Mouse (Mus musculus) liver, embryonic 16.5 days (tissue): ENCODE data around the gene Ankzf1. TPM values are rescaled to one million over a fixed set of nuclear protein-coding genes. Genes with fewer than 3 reads are reported as not detected.

ENCODE experiments used
- ATAC-seq: fragments of 200-750 bp; cut with Nextera tagmentation; 2 replicates; pipeline ENCODE4 v1.8.0; 2017; ENCODE audit warnings: low read depth, mild to moderate bottlenecking, moderate number of reproducible peaks, moderate library complexity
- H3K27ac ChIP-seq: fragments of 300-500 bp; sonication (generic); 2 replicates; pipeline ENCODE4 v1.5.1; 2014; ENCODE audit warnings: mild to moderate bottlenecking, low read length
- H3K27me3 ChIP-seq: fragments of 300-500 bp; sonication (generic); 2 replicates; pipeline ENCODE4 v1.6.1; 2014; ENCODE audit warnings: low read depth, low read length, mixed read lengths; ENCODE audit not compliant: control insufficient read depth, insufficient read depth
- H3K36me3 ChIP-seq: fragments of 300-500 bp; sonication (generic); 2 replicates; pipeline ENCODE4 v1.6.1; 2014; ENCODE audit warnings: mild to moderate bottlenecking; ENCODE audit not compliant: control insufficient read depth, insufficient read depth
- H3K4me1 ChIP-seq: fragments of 300-500 bp; sonication (generic); 2 replicates; pipeline ENCODE4 v1.6.1; 2014; ENCODE audit warnings: low read depth, low read length, mixed read lengths; ENCODE audit not compliant: control insufficient read depth
- H3K4me2 ChIP-seq: fragments of 300-500 bp; sonication (generic); 2 replicates; pipeline ENCODE4 v1.6.1; 2014; ENCODE audit warnings: low read depth, low read length, mixed read lengths
- H3K4me3 ChIP-seq: fragments of 300-500 bp; sonication (generic); 2 replicates; pipeline ENCODE4 v1.5.1; 2014; ENCODE audit warnings: low read depth, mild to moderate bottlenecking, low read length
- H3K9ac ChIP-seq: fragments of 300-500 bp; sonication (generic); 2 replicates; pipeline ENCODE4 v1.6.1; 2014; ENCODE audit warnings: low read depth, low read length
- H3K9me3 ChIP-seq: fragments of 300-500 bp; sonication (generic); replicated peaks from 2 replicates; pipeline ENCODE4 v1.6.1; 2016; ENCODE audit warnings: low read length; ENCODE audit not compliant: control insufficient read depth
- WGBS: fragments of 180-500 bp; shearing (Covaris S2); extraction: QIAGEN DNeasy Blood & Tissue Kit; methylation state at CpG from one replicate; pipeline ENCODE4 v1.1.7; 2014; ENCODE audit not compliant: insufficient replicate concordance; 5-methylcytosine and 5-hydroxymethylcytosine counted together
- polyA plus RNA-seq: library from polyadenylated mRNA; unstranded; fragments of >200 nt; fragmentation: Nextera tagmentation; extraction: Ambion mirVana; gene quantifications from 2 replicates; pipeline ENCODE4 v1.2.1, GENCODE M21; 2015

Ankzf1 gene
- polyA plus RNA-seq: 9.2 and 12.0 TPM in 2 replicates

- H3K9me3 ChIP-seq: no peaks in the 10 kb centered on the region
- ATAC-seq: peak; percentile 98
- peaks cover 35% of the 10 kb centered on the region for H3K4me1 ChIP-seq
- H3K27me3 ChIP-seq: no peaks in the 10 kb centered on the region
- peak within 1 kb of the TSS; percentile 98 for H3K9ac ChIP-seq
- peaks cover 20% of the 10 kb centered on the region for H3K36me3 ChIP-seq
- peak within 1 kb of the TSS; percentile 98 for H3K27ac ChIP-seq
- WGBS: under 1% methylated on average over 46 of the region's 56 CpGs
- peak within 1 kb of the TSS; percentile 91 for H3K4me2 ChIP-seq
- peak within 1 kb of the TSS; percentile 94 for H3K4me3 ChIP-seq
These were observed at the start of gene Ankzf1, which contains the start of gene Atg9a for GRCm38 (mm10) chr1:75191622-75192402. Gene Ankzf1 (plus strand): TSS chr1:75192151. Gene Atg9a (minus strand): TSS chr1:75192196.

GRCm38 (mm10) chr1:75142301-75143261 is 49.4 kb upstream of the Ankzf1 start, which contains the start of the genes Cnppd1 and Retreg2:
Gene Cnppd1 (minus strand): TSS chr1:75142711.
Gene Retreg2 (plus strand): TSS chr1:75142778.
- WGBS: under 1% methylated on average over 89 of the region's 91 CpGs
- no peaks in the 10 kb centered on the region for H3K9me3 ChIP-seq
- peaks cover 68% of the 10 kb centered on the region for H3K4me1 ChIP-seq
- peak within 1 kb of the TSS; percentile 99 for H3K9ac ChIP-seq
- peak within 1 kb of the TSS; percentile 96 for H3K4me3 ChIP-seq
- H3K27me3 ChIP-seq: no peaks in the 10 kb centered on the region
- H3K36me3 ChIP-seq: peaks cover 50% of the 10 kb centered on the region
- peak; percentile 77 for ATAC-seq
- H3K27ac ChIP-seq: peak within 1 kb of the TSS; percentile 100
- peak within 1 kb of the TSS; percentile 91 for H3K4me2 ChIP-seq

GRCm38 (mm10) chr1:75145589-75145988 is 46.4 kb upstream of the Ankzf1 start:
- 0 out of 2 replicates have a peak overlapping the region, but pooled peaks have one; percentile 14 for H3K9ac ChIP-seq
- H3K4me3 ChIP-seq: peak overlapping the region; percentile 14
- H3K4me2 ChIP-seq: peak overlapping the region; percentile 91
- 24% methylated on average over 3 of the region's 3 CpGs for WGBS
- no peak for ATAC-seq
- H3K9me3 ChIP-seq: no peaks in the 10 kb centered on the region
- no peaks in the 10 kb centered on the region for H3K27me3 ChIP-seq
- peaks cover 49% of the 10 kb centered on the region for H3K36me3 ChIP-seq
- H3K4me1 ChIP-seq: peaks cover 43% of the 10 kb centered on the region
- peak overlapping the region; percentile 49 for H3K27ac ChIP-seq

- no peak overlapping the region for H3K4me3 ChIP-seq
- H3K9me3 ChIP-seq: no peaks in the 10 kb centered on the region
- H3K27ac ChIP-seq: peak overlapping the region; percentile 28; the same call in 1 of the 2 replicates
- no peak overlapping the region for H3K4me2 ChIP-seq
- no peaks in the 10 kb centered on the region for H3K27me3 ChIP-seq
- no peak overlapping the region for H3K9ac ChIP-seq
- peaks cover 49% of the 10 kb centered on the region for H3K36me3 ChIP-seq
- no peak for ATAC-seq
- peaks cover 43% of the 10 kb centered on the region for H3K4me1 ChIP-seq
- 78% methylated on average over 7 of the region's 7 CpGs for WGBS
These were observed 44.4 kb upstream of the Ankzf1 start for GRCm38 (mm10) chr1:75147411-75148135.

DNA sequence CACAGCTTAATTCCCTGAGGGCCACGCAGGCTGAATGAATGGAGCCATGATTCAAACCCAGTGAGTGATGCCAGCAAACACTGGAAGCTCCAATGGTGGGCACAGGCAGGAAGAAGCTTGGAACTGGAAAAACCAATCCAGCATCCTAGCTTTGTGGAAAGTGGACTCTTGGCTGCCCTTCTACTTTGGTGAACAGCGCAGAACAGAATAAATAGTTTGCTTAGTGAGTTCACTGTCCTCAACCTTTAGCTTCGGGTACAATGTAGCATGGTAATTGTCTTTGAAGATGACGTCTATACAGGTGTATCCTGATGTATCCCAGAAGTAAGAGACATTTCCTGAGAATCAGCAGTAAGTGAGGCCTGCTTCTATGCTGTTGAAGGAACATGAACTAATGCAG is 43.2 kb upstream of the Ankzf1 start:
- Histone ChIP-seq H3K36me3 (peaks cover 49% of the 10 kb centered on the region), H3K4me1 (peaks cover 41% of the 10 kb centered on the region), H3K9me3 (no peaks in the 10 kb centered on the region), H3K4me2 (no peak overlapping the region), H3K27ac (no peak overlapping the region), H3K9ac (no peak overlapping the region), H3K27me3 (no peaks in the 10 kb centered on the region), H3K4me3 (no peak overlapping the region)
- WGBS: 78% methylated on average over 4 of the region's 4 CpGs
- peak; percentile 25; the same call in 1 of the 2 replicates for ATAC-seq

GRCm38 (mm10) chr1:75155837-75156236 is 36.1 kb upstream of the Ankzf1 start:
- Histone ChIP-seq H3K4me3 (no peak overlapping the region), H3K27me3 (no peaks in the 10 kb centered on the region), H3K9ac (no peak overlapping the region), H3K27ac (no peak overlapping the region), H3K9me3 (no peaks in the 10 kb centered on the region), H3K4me2 (no peak overlapping the region), H3K4me1 (peaks cover 23% of the 10 kb centered on the region), H3K36me3 (no peaks in the 10 kb centered on the region)
- 34% methylated on average over 3 of the region's 3 CpGs for WGBS
- ATAC-seq: no peak

- Histone ChIP-seq H3K27ac (peak overlapping the region; percentile 84), H3K4me3 (no peak overlapping the region), H3K27me3 (no peaks in the 10 kb centered on the region), H3K36me3 (no peaks in the 10 kb centered on the region), H3K4me2 (no peak overlapping the region), H3K4me1 (peaks cover 23% of the 10 kb centered on the region), H3K9ac (no peak overlapping the region), H3K9me3 (no peaks in the 10 kb centered on the region)
- no peak for ATAC-seq
These were observed 33.0 kb upstream of the Ankzf1 start for GRCm38 (mm10) chr1:75158990-75159389.

GRCm38 (mm10) chr1:75159540-75160255 is 32.3 kb upstream of the Ankzf1 start:
- 32% methylated on average over 5 of the region's 5 CpGs for WGBS
- H3K27me3 ChIP-seq: no peaks in the 10 kb centered on the region
- H3K36me3 ChIP-seq: no peaks in the 10 kb centered on the region
- peak overlapping the region; percentile 84 for H3K27ac ChIP-seq
- peaks cover 23% of the 10 kb centered on the region for H3K4me1 ChIP-seq
- peak overlapping the region; percentile 18; the same call in 1 of the 2 replicates for H3K4me2 ChIP-seq
- ATAC-seq: peak; percentile 96
- H3K4me3 ChIP-seq: no peak overlapping the region
- peak overlapping the region; percentile 50; the same call in 1 of the 2 replicates for H3K9ac ChIP-seq
- no peaks in the 10 kb centered on the region for H3K9me3 ChIP-seq
